Mouse (Mus musculus): ENCODE data around the gene Gps2.

- no peak for TF ChIP-seq CTCF (IDR thresholded peaks at IDR 0.05; ENCODE audit: borderline replicate concordance, control insufficient read depth, extremely low read depth, insufficient read depth, low read length, poor library complexity)
- TF ChIP-seq POLR2A (IDR thresholded peaks at IDR 0.05; ENCODE audit: control insufficient read depth, extremely low read depth, insufficient read depth, low read length, poor library complexity): no peak
Measured at GRCm38 (mm10) chr11:69918118-69918517, 4.4 kb downstream of the Gps2 start.

Measured in thymus, adult 2 months (tissue).